Mouse (Mus musculus) hindbrain, embryonic 16.5 days (tissue): ENCODE measurements around the gene Mtif3. TPM values are rescaled to one million over a fixed set of nuclear protein-coding genes. Genes with fewer than 3 reads are reported as not detected.

Experiments
- ATAC-seq: fragments of 200-750 bp; cut with Nextera tagmentation; 2 replicates; pipeline ENCODE4 v1.8.0; 2017; ENCODE audit warnings: moderate TSS enrichment, moderate library complexity
- H3K27ac ChIP-seq: fragments of 300-500 bp; sonication (generic); 2 replicates; pipeline ENCODE4 v1.5.1; 2014; ENCODE audit warnings: low read depth, mild to moderate bottlenecking, control low read depth, low read length, moderate library complexity
- H3K27me3 ChIP-seq: fragments of 300-500 bp; sonication (generic); replicated peaks from 2 replicates; pipeline ENCODE4 v1.6.1; 2014; ENCODE audit warnings: low read length; ENCODE audit not compliant: control insufficient read depth, insufficient read depth
- H3K36me3 ChIP-seq: fragments of 300-500 bp; sonication (generic); 2 replicates; pipeline ENCODE4 v1.6.1; 2014; ENCODE audit warnings: mild to moderate bottlenecking, low read length, moderate library complexity, mixed read lengths; ENCODE audit not compliant: control insufficient read depth, insufficient read depth
- H3K4me1 ChIP-seq: fragments of 300-500 bp; sonication (generic); 2 replicates; pipeline ENCODE4 v1.6.1; 2014; ENCODE audit warnings: low read depth, low read length; ENCODE audit not compliant: control insufficient read depth, insufficient read depth
- H3K4me2 ChIP-seq: fragments of 300-500 bp; sonication (generic); 2 replicates; pipeline ENCODE4 v1.6.1; 2014; ENCODE audit warnings: mild to moderate bottlenecking, low read length, control low read depth, moderate library complexity
- H3K4me3 ChIP-seq: fragments of 300-500 bp; sonication (generic); 2 replicates; pipeline ENCODE4 v1.5.1; 2014; ENCODE audit warnings: mild to moderate bottlenecking, low read length, control low read depth, moderate library complexity
- H3K9ac ChIP-seq: fragments of 300-500 bp; sonication (generic); 2 replicates; pipeline ENCODE4 v1.6.1; 2014; ENCODE audit warnings: low read depth, mild to moderate bottlenecking, control low read depth, low read length, moderate library complexity
- H3K9me3 ChIP-seq: fragments of 300-500 bp; sonication (generic); 2 replicates; pipeline ENCODE4 v1.6.1; 2014; ENCODE audit warnings: mild to moderate bottlenecking, low read length, moderate library complexity; ENCODE audit not compliant: control insufficient read depth
- WGBS: fragments of 180-500 bp; shearing (Covaris S2); extraction: QIAGEN DNeasy Blood & Tissue Kit; methylation state at CpG from one replicate; pipeline ENCODE4 v1.1.7; 2014; 5-methylcytosine and 5-hydroxymethylcytosine counted together
- polyA plus RNA-seq: library from polyadenylated mRNA; unstranded; fragments of >200 nt; fragmentation: Nextera tagmentation; extraction: Ambion mirVana; gene quantifications from 2 replicates; pipeline ENCODE4 v1.2.1, GENCODE M21; 2015

The Mtif3 gene
- polyA plus RNA-seq, 1 experiment from 2014 or later: 29.2 TPM

GRCm38 (mm10) chr5:146987588-146987987 is 24.0 kb upstream of the Mtif3 start:
- ATAC-seq: no peak; the same call in 1 of the 2 replicates
- H3K27me3 ChIP-seq: peaks cover 8% of the 10 kb centered on the region; the same call in 1 of the 2 replicates

GRCm38 (mm10) chr5:146985725-146986433 is 22.3 kb upstream of the Mtif3 start:
- no peak for ATAC-seq
- no peak overlapping the region for H3K4me3 ChIP-seq
- H3K27ac ChIP-seq: no peak overlapping the region
- no peaks in the 10 kb centered on the region for H3K9me3 ChIP-seq
- 45% methylated on average over 21 of the region's 21 CpGs for WGBS
- no peak overlapping the region for H3K9ac ChIP-seq
- H3K4me1 ChIP-seq: peaks cover 3% of the 10 kb centered on the region; the same call in 1 of the 2 replicates
- H3K36me3 ChIP-seq: no peaks in the 10 kb centered on the region
- H3K4me2 ChIP-seq: peak overlapping the region; percentile 5; the same call in 1 of the 2 replicates
- peaks cover 8% of the 10 kb centered on the region; the same call in 1 of the 2 replicates for H3K27me3 ChIP-seq

More at GRCm38 (mm10) chr5:146987588-146987987, 24.0 kb upstream of the Mtif3 start:
- no peak overlapping the region for H3K9ac ChIP-seq
- 79% methylated on average over 10 of the region's 10 CpGs for WGBS
- H3K9me3 ChIP-seq: no peaks in the 10 kb centered on the region
- H3K36me3 ChIP-seq: no peaks in the 10 kb centered on the region
- no peak overlapping the region for H3K4me2 ChIP-seq
- no peak overlapping the region for H3K4me3 ChIP-seq
- no peak overlapping the region for H3K27ac ChIP-seq
- peaks cover 3% of the 10 kb centered on the region; the same call in 1 of the 2 replicates for H3K4me1 ChIP-seq

GRCm38 (mm10) chr5:146983216-146983615 is 19.6 kb upstream of the Mtif3 start:
- no peaks in the 10 kb centered on the region for H3K36me3 ChIP-seq
- H3K27ac ChIP-seq: no peak overlapping the region
- peaks cover 8% of the 10 kb centered on the region; the same call in 1 of the 2 replicates for H3K27me3 ChIP-seq
- no peak for ATAC-seq
- no peak overlapping the region for H3K4me2 ChIP-seq
- no peak overlapping the region for H3K9ac ChIP-seq
- H3K9me3 ChIP-seq: no peaks in the 10 kb centered on the region
- H3K4me1 ChIP-seq: peaks cover 3% of the 10 kb centered on the region; the same call in 1 of the 2 replicates
- H3K4me3 ChIP-seq: no peak overlapping the region
- 8% methylated on average over 8 of the region's 8 CpGs for WGBS

- no peaks in the 10 kb centered on the region for H3K36me3 ChIP-seq
- H3K9me3 ChIP-seq: no peaks in the 10 kb centered on the region
- H3K27me3 ChIP-seq: peaks cover 8% of the 10 kb centered on the region; the same call in 1 of the 2 replicates
- no peak overlapping the region for H3K9ac ChIP-seq
- H3K4me1 ChIP-seq: peaks cover 3% of the 10 kb centered on the region; the same call in 1 of the 2 replicates
- H3K4me3 ChIP-seq: no peak overlapping the region
- H3K4me2 ChIP-seq: no peak overlapping the region
- no peak for ATAC-seq
- WGBS: 83% methylated on average over 6 of the region's 6 CpGs
- no peak overlapping the region for H3K27ac ChIP-seq
These were observed 17.8 kb upstream of the Mtif3 start for GRCm38 (mm10) chr5:146981376-146981775.

GRCm38 (mm10) chr5:146974781-146975123 is 11.2 kb upstream of the Mtif3 start:
- Histone ChIP-seq H3K4me3 (no peak overlapping the region), H3K27me3 (no peaks in the 10 kb centered on the region), H3K4me1 (no peaks in the 10 kb centered on the region), H3K36me3 (no peaks in the 10 kb centered on the region), H3K9me3 (no peaks in the 10 kb centered on the region), H3K4me2 (no peak overlapping the region), H3K27ac (no peak overlapping the region), H3K9ac (no peak overlapping the region)
- ATAC-seq: no peak
- 61% methylated on average over 13 of the region's 13 CpGs for WGBS

- 85% methylated on average over 25 of the region's 25 CpGs for WGBS
- ATAC-seq: no peak
These were observed 10.5 kb upstream of the Mtif3 start for GRCm38 (mm10) chr5:146973858-146974780.

GRCm38 (mm10) chr5:146973353-146973752 is 9.8 kb upstream of the Mtif3 start:
- H3K27ac ChIP-seq: no peak overlapping the region
- H3K4me1 ChIP-seq: peaks cover 2% of the 10 kb centered on the region; the same call in 1 of the 2 replicates
- no peak overlapping the region for H3K4me3 ChIP-seq
- no peaks in the 10 kb centered on the region for H3K27me3 ChIP-seq
- 95% methylated on average over 9 of the region's 9 CpGs for WGBS
- H3K36me3 ChIP-seq: no peaks in the 10 kb centered on the region
- ATAC-seq: no peak
- H3K9ac ChIP-seq: no peak overlapping the region
- H3K4me2 ChIP-seq: no peak overlapping the region
- H3K9me3 ChIP-seq: no peaks in the 10 kb centered on the region

More at GRCm38 (mm10) chr5:146973858-146974780, 10.5 kb upstream of the Mtif3 start:
- Histone ChIP-seq H3K4me3 (no peak overlapping the region), H3K4me1 (peaks cover under 1% of the 10 kb centered on the region; the same call in 1 of the 2 replicates), H3K9ac (no peak overlapping the region), H3K27me3 (no peaks in the 10 kb centered on the region), H3K4me2 (no peak overlapping the region), H3K27ac (no peak overlapping the region), H3K9me3 (no peaks in the 10 kb centered on the region), H3K36me3 (no peaks in the 10 kb centered on the region)

- H3K4me3 ChIP-seq: no peak overlapping the region
- H3K27ac ChIP-seq: no peak overlapping the region
- H3K27me3 ChIP-seq: no peaks in the 10 kb centered on the region
- peaks cover 2% of the 10 kb centered on the region; the same call in 1 of the 2 replicates for H3K4me1 ChIP-seq
- no peak overlapping the region for H3K4me2 ChIP-seq
- no peaks in the 10 kb centered on the region for H3K9me3 ChIP-seq
- no peak for ATAC-seq
- no peaks in the 10 kb centered on the region for H3K36me3 ChIP-seq
- 75% methylated on average over 10 of the region's 10 CpGs for WGBS
- H3K9ac ChIP-seq: no peak overlapping the region
These were observed 8.4 kb upstream of the Mtif3 start for GRCm38 (mm10) chr5:146971776-146972561.
